Mouse (Mus musculus) inflammation-experienced regulatory T-cells, adult 6 months (primary cell): ENCODE measurements around the gene Tbr1. TPM values are rescaled to one million over a fixed set of nuclear protein-coding genes. Genes with fewer than 3 reads are reported as not detected.

Experiments used
- ATAC-seq: one replicate; pipeline ENCODE4 v1.8.0; 2017
- polyA plus RNA-seq, 3 experiments: library from polyadenylated mRNA; unstranded; fragments of 100-300 nt; shearing (Covaris generic); gene quantifications; one replicate each; pipeline ENCODE4 v1.2.1; 2017

Tbr1 gene
- polyA plus RNA-seq, 3 experiments from 2014 or later: not detected

DNA sequence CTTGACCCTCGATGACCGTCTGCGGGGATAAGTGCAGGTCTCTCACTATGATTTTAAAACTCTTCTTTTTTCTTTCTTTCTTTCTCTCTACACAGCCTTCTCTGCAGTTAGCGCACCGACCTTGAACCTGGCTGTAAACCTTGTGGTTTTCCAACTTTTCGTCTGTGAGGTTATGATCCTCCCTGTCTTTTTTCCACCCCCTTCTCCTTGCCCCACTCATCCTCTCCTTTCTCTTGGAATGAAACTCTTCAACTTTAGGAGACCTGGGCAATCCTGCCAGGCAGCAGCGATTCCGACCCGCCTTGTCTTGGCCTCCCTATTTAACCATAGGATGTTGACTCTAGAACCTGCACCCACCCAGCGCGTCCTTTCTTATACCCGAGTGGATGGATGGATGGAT lies 9.8 kb downstream of the Tbr1 start:
- ATAC-seq: no peak

DNA sequence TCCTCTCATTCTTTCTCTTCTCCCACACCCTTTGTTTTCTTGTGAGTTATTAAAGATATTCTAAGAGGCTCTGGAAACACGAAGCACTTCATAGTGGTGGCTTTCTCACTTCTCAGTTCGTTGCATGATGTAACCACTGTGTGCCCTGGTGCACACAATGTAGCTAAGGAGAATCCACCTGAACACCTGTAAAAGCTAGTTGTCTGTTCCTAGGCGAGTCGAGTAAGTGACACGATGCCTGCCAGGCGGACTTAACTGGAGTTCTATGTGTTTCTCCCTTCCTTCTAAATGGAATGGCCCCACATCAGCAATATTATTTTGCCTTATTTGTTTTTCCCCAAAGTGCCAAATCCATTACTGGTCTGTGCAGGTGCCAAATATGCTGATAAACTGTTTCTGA lies 10.4 kb downstream of the Tbr1 start:
- ATAC-seq: no peak

DNA sequence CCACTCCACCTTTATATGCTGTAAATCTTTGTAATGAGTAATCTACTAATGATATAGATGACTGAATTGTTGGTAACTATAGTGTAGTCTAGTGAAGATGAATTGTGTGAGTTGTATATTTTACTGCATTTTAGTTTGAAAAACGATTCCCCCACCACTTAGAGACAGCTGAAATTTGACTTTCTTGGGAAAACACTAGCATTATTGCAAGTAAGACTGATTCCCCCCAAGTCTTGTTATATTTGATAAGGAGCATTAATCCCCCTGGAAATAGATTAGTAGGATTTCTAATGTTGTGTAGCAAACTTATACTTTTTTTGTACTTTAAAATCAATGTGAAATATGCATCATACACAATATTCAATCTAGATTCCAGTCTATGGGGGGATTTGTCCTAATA lies 10.8 kb downstream of the Tbr1 start:
- no peak for ATAC-seq

DNA sequence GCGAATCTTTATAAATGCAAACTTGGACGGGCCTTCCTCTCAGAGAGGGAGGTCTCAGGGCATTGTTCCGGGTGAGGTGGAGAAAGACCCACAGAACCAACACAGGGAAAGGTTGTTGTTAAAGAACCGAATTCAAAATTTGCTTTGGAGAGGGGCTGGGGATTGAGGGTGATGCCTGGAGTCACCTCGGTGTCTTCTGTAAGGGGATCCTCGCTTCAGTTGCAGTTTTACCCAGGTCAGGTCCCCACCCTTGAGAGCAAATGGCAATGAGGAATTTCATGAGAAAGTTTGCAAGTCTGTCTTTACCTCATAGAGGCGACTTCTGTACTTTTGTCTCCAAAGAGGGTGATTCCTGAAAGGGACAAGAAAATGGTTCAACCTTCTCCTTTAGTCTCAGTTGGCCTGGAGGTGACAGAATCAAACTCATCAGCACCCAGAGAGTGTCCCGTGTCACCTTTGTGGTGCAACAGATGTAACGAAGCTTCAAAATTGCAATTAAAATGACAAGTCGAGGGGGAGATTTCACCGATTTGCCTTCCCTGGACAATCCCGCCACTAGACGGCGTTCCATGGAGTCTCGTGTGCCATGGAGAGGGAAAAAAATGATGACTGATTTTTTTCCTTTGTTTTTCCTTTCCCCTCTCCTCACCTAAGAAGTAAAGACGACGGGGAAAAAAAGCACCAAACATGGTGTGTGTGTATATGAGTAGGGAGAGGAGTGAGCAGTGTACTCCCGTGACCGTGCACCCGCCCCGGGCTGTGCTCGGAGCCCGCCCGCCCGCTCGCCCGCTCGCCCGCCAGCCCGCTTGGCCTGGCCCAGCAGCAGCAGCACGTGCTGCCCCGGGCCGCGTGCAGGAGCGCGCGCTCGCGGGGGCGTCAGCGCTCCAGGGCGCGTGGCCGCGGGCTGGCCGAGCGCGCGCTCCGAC lies 12.1 kb downstream of the Tbr1 start:
- ATAC-seq: peak; percentile 4

DNA sequence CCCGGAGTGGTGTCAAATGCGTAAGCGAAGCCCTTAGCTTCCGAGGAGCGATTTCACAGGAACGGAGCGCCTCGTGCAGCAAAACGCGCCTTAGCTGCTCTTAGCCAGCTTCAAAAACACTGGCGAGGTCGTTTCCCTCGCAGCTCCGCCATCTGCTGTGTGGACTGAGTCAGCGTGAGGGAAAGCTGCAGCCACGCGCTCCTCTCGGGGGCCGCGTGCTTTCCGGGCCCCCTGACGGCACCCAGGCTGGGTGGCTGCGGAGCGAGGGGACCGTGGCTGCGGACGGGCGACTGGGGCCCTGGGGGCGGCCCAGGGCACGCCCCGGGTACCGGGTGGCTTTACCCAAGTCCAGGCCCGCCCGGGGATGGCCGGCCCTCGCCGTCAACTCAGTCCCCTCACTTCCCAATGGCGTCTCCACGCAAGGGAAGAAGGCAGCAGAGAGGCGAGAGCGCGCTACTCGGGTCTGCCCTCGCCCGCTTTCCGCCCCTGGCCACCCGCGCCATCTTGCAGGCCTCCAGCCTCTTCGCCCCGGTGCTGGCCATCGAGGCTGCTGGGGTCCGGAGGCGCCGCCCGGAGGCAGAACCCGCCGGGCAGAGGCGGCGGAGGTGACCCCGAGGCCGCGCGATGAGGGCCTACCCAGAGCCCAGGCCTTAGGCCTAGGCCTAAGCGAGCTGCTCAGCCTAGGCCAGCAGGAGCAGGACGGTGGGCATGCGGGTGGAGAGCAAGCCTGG lies 13.0 kb downstream of the Tbr1 start:
- ATAC-seq: no peak

DNA sequence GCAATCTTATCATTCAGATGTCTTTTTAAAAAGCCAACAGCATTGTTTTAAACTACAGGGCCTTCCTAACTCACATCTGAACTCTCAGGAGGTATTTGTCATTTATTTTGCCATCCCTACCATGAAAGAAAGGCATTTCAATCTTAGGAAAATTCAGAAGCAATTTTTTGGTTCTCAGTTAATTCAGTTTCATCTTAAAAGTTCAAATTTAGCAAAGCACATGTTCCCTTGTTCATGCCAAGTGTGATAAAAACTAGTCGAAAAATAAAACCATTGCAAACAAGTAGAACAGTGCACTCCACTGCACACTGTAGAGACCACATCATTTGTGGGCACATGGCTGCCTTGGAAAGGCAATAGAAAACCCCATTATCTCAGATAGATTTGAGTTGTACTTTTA lies 15.5 kb downstream of the Tbr1 start:
- ATAC-seq: no peak

DNA sequence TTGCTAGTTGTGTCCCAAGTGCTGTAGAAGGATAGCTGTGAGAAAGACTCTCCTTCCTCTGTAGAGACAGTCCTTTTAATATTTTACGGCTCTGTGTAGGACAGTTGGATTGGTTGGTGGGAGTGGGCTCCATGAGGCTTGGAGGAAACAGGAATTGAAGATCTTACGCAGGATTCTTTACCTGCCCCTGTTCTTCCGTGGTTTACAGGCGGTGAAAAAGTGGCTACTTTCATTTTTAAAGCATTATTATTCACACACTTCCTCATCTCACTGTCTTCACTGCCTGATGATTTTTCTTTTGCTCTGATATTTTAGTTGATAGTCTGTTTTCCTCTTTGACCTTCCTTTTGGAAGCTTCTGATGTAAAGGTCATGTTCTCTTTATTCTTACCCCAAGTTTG lies 17.5 kb downstream of the Tbr1 start:
- ATAC-seq: no peak

DNA sequence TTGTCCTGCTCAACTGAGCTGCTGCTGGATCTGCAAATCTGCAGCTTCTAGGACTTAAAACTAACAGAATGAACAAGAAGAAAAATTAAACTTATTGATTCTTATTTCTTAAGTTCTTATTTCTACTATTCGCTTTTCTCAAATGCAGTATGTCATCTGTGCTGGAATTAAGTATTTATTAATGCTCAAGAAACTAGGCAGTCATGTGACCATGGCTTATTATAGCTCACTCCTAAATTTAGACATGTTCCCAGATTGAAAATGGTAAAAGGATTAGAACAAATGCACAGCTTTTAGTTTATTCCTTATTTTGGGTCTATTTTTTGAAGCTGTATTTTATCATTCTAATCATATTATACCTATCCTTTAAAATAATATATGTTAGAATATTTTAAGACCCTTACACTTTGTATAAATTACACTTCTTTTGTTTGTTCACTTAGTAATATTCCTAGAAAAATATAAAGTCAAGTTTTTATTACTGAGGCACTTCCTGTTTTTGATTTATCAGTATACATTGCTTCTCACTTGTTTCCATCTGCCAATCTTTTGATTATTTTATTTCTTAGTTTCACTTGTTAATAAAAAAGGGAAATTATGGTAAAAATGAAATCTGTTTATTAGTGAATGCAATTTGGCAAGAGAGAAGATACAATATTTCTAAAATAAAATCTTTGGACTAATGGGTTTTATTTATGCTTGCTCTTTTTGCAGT lies 20.9 kb downstream of the Tbr1 start:
- ATAC-seq: no peak

DNA sequence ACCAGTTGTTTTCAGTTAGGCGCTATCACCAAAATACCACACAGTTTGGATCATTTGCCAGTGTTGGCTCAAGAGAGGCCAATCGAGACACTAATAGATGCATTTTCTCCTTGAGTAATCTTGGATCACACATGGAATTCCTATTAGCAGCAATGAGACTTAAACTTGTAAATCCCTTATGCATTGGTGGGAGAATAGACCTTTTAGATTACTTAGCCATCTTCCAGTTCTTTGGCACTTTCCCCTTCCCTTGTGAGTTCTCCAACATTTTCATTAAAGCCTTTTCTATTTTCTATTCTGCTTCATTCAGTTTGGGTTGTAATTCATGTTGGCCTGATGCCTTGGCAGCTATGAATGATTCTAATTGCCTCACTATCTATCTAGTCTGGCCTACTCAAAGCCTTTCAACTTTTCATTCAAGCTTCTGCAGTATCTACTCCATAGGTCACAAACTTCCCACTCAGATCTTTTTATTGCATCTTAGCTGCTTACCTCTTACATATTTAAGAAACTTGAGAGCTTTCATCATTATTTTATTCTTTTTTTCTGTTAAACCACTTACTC lies 34.6 kb downstream of the Tbr1 start:
- ATAC-seq: no peak

Other genes starting within 250 kb of the Tbr1 start
- gene Tank, start 224.3 kb upstream of the Tbr1 start, polyA plus RNA-seq: 100 to 1,000 TPM; 245 to 330 (median 251) TPM
- 100 to 1,000 TPM; 202 to 261 (median 206) TPM for gene Psmd14, start 91.2 kb upstream of the Tbr1 start, polyA plus RNA-seq
- gene Slc4a10, start 243.5 kb downstream of the Tbr1 start, polyA plus RNA-seq: 1 to 10 TPM in 2 of 3 experiments, under 1 TPM in 1; 0.59 to 3.4 (median 1.2) TPM